Mouse (Mus musculus): Measurements from ENCODE around the gene Os9.

Gene Os9

DNA sequence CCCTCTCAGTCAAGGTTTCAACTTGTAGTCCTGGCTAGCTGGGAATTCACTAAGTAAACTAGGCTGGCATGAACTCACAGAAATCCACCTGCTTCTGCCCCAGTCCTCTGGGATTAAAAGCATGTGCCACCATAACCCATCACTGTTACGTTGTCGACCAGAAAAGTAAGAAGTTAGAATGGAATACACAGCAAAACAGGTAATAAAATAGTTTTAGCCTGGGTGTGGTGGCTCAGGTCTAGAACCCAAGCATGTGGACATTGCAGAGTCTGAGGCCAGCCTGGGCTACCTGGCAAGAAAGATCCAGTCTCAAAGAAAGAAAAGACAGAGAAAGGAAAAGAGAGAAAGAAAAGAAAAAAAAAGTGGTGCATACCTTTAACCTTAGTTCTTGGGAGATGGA lies 59.4 kb downstream of the Os9 start:
- DNase-seq = no peak

DNA sequence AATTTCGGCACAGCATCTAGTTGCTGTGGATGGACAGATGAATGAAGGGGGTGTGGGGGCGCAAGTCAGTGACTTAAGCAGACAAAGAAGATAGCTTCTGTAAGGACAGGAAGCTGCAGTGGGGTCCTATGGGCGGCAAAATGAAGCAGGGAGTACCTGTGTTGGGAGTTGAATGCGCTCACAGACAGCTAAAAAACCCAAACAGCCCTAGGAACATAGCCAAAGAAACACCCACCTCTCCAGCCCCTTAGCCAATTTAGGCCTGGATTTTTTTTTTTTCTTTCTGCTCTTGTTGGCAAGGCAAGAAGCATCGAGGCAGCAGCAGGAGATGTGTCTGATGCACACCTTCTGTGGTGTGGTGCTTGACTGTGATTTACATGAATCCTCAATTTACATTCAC lies 59.8 kb downstream of the Os9 start:
- no peak for DNase-seq

DNA sequence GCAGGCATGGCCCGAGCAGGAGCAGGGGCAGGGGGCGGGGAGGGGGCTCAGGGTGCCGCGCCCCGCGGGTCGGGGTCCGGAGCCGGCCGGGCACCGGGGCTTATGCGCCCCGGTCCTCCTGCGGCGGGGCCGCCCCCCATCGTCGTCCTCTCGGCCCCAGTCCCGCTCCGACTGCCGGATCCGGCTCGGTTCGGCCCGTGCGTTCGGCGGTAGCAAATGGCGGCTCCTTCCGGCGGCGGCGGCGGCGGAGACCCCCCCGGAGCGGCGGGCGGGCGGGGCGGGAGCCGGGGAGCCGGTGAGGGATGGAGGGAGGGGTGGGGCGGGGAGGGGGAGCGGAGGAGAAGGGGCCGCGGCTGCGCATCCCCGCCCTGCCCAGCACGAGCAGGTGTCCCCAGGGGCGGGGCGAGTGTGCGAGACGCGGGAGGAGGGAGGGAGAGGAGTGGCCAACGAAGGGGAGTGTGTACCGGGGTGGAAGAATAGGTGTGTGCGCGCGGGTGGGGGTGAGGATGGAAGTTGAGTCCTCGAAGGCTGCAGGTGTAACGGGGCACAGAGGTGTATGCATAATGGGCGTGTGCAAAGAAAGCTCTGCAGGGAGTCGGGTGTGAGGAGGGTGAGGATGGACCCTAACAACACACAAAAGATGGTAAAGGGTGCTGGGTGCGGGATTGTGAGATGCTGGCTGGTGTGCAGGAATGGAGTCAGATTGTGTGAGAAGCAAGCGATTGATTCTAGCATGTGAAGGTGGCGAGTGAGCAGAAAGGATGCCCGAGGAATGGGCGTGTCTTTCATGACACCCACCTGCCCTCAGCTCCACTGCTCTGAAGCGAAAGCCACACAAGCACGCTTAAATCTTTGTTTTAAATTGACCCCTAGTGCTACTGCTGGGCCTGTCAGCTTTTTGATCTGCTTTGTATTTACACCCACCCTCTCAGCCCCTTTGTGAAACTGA lies 60.7 kb downstream of the Os9 start, which contains the start of gene March9:
Gene March9, minus strand, starts transcription at position 217 of the 949 bp plus-strand sequence.
- DNase-seq = peak; percentile 84

DNA sequence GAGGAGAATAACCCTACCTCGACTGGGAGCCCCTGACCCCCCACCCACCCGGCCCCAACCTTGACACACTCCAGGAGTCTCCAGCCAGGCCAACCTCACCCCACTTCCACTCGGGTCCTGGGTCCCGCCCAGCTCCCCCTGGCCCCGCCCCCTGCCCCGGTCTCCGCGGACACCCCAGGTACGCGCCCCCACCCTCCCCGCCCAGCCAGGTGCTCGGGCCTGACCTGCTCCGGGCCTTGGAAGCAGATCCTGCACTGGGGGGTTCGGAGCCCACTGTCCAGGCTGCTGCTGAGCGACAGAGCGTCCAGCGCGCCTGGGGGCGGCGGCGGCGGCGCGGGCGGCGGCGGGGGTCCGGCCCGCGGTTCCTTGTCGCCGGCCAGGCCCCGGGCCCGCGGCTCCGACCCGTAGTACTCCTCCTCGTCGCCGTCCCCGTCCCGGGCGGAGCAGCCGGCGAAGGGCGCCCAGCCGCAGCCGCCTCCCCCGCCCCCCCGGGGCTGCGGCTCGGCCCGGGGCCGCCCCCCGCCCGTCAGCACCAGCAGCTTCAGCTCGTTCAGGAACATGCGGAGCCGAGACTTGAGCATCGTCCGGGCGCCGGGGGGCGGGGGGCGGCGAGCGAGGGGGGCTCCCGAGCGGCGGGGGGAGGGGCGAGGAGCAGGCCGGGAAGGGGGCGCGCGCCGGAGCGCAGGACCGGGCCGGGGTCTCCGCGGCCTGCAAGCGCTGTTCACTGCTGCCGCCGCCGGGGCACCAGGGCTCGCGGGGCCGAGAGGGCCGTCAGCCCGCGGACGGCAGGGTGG lies 61.6 kb downstream of the Os9 start:
- peak; percentile 62 for DNase-seq

DNA sequence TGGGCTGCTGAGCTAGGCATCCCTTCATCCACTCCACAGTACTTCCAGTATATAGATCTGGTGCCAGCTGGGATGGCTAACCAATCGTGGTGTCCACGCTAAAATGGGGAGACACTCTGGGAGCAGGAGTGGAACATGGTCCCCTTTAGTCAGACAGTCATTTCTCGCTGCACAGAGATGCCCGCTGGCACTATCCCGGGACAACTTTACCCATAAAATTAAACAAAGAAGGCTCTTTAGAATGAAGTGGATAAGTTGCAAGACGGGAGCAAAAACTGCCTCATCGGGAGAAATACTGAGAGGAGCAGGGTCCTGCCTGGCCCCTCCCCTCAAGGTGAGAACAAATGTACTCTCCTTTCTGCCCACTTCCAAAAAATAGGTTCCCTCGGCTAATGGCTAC lies 62.2 kb downstream of the Os9 start:
- DNase-seq = no peak

DNA sequence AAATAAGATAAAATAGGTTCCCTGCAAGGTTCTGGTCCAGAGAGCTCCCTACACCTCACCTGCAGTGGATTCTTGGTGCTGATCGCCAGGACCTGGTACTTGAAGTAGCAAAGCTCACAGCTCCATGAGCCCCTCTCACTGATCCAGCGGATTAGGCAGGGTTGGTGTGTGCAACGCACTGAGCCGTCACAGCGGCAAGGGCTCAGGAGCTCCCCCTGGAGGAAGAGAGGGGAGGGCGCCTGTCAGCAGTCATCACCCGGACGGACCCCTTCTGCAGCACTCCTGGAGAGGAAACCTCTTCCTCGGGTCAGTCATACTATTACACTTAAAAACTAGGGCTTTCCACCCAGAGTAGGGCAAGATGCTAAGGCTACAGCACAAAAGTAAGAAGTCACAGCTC lies 62.8 kb downstream of the Os9 start:
- peak; percentile 90 for DNase-seq

DNA sequence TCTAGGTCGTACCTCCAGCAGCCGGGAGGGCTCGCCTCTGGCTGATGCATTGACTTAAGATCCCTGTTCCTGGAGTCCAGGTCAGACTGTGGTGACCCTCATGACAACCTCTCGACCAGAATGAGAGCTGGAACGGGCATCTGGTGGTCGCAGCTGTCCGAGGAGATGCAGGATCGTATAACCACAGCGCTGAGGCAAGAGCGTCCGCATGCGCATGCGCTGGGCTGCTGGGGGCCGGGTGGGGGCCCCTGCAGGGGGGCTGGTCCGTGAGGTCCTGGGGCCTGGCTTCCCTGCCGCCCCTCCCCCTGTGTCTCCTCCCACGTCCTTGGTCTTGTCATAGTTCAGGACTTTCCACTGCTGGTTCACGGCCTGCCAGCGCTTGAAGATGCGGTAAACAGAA lies 64.4 kb downstream of the Os9 start:
- DNase-seq = no peak

DNA sequence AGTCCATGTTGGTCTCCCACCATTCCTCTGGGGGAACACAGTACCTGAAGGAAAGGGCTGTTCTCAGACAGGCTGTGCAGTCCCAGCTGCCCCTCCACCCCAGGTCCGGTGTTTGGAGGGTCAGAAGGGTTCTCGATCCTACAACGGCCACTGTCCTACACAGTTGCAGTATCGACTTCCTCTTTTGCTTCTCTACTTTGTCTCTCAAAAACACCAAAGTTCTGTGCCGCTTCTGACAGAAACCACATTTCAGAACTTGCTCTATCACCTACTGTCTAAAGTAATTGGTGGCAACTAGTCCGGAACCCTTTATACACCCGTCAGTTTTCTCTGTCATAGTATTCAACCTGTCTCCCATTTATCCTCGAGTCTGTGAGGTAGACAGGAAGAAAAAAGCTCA lies 65.5 kb downstream of the Os9 start:
- DNase-seq = no peak

DNA sequence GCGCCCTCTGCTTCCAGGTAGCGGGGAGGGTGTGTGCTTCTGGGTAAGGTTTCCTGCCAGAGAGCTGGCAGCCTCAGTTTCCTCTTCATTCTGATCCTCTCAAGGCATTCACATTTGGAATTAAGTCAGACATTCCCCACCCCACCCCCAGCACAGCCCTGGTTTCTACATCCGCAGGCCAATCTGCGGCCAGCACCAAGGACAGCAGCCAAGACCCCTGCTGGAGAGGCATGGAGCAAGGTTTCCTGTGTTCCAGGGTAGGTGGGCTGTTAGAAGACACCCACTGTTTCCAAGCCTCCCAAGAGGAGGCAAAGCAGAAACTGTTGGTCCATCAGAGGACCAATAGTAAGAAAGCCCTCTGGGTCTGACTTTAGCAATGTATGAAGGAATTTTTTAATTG lies 66.3 kb downstream of the Os9 start:
- peak; percentile 50 for DNase-seq

DNA sequence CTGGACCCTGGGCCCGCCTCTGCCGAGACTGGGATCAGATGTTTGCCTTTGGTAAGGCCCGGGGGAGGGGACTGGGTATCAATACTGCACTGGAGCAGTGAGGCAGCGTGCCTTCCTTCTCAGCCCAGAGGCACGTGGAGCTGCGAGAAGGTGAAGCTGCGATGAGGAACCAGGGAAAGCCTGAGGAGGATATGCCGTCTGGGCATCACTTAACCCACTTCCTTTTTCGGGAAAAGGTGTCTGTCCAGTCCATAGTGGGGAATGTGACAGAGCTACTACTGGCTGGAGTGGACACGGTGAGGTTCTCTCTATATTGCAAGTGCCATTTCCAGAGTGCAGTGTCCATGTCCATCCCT lies 70.8 kb downstream of the Os9 start:
- no peak for DNase-seq

DNA sequence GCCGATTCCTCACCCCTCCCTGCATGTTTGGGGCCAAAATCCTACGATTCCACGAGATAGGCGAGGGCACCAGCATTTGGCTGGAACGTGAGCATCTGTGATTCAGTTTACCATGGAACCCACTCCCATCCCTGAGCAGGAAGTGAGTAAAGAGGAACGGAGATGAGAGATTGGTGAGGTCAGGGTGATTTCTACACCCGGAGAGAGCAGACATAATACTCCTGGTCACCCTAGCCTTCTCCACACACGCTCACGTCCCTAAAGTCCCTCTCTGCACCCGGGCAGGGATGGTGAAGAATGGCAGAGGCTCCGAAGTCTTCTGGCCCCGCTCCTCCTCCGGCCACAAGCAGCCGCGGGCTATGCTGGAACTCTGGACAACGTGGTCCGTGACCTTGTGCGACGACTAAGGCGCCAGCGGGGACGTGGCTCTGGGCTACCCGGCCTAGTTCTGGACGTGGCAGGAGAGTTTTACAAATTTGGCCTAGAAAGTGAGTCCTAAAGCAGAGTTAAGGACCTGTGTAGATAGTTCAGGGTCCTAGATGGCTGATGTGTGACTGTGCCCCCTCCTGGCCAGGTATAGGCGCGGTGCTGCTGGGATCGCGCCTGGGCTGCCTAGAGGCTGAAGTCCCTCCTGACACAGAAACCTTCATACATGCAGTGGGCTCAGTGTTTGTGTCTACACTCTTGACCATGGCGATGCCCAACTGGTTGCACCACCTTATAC lies 71.4 kb downstream of the Os9 start:
- peak; percentile 60 for DNase-seq

DNA sequence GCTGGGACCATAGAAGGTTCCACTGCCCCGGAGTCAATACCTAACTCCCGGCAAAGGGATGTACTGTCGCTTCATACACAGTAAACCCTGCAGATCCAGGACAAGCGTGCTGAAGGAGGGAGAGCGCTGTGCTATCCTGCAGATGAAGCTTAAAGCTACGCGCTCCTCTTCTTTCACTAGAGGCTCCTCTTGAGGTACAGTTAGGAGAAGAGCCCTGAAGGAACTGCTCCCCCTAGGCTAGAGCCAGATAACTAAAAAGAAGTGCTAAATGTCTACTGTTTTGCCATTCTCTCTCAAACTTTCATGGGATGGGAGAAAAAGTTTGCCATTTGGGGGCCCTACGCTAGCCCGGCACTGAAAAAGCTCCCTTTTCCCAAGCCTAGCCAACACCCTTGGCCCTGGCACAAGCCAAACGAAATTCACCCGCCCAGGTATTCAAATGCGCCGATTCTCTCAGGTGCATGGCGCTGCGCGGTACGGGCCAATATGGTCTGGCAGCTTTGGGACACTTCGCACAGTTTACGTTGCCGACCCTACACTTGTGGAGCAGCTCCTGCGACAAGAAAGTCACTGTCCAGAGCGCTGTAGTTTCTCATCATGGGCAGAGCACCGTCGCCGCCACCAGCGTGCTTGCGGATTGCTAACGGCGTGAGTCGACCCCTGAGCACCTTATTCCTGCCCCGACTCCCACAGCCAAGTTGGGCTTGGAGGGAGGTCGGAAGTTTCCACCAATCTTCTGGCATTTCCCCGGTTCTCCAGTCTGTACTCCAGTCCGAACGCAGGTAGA lies 72.1 kb downstream of the Os9 start:
- no peak for DNase-seq

DNA sequence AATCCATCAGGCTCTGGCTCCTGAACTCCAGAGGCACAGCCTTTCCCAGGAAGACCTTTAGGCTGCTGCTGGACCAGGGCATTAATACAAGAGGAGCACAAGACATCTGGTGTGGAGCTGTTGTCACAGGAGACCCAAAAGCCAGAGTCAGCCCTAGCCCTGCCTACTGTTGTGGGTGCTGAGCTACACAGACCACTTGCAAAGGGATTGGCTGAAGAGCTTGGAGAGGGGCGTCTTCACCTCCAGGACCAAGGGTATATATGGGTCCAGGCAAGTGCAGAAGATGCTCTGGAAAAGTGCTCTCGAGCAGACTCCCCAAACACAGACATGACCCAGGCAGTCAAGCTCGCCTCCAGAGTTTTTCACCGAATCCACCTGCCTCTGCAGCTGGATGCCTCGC lies 73.0 kb downstream of the Os9 start, which contains the start of gene Cyp27b1:
Gene Cyp27b1, plus strand, starts transcription at position 297 of the 400 bp plus-strand sequence.
- DNase-seq = no peak
